Mouse (Mus musculus) B cell, adult 2 months (primary cell): ENCODE measurements around the gene Med29.
A peak's percentile ranks its signal among the peaks of the same experiment; 100 is the strongest.

Experiments used
- DNase-seq, 2 experiments: peaks; one replicate each; pipeline ENCODE4 v3.0.0; 2022

The Med29 gene

DNA sequence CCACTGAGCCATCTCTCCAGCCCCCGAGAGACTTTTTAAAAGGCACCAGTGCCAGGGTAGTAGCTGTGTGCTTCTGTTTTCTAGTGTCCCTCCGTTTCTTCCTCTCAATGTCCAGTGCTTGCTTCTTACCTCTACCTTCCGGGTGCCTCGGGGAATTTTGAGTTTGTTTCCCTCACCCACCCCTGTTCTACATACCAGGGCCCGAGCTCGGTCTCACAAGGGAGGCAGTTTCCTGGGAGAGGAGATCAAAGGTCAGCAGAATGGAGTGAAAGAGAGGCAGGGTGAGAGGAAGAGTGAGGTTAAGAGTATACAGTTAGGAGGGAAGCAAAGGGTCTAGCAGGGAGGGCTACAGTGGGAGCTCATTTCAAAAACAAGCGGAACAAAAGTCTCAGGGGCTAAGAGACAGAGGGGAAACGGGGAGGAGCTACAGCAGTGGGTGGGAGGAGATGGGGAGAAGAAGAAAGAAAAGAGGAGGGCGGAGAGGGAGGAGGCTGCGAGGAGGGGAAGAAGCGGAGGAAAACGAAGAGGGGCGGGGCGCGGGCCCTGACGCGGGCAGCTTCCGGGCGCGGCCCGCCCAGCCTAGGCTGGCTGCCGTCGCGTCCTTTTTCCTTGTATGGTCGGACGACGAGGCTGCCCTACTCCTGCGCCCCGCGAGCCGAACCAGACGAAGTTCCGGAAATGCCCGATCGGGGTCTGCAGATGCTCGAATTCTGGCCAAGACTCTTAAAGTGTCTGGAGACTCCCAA, 17.2 kb downstream of the Med29 start:
- peak; percentile 93 to 94 for DNase-seq

DNA sequence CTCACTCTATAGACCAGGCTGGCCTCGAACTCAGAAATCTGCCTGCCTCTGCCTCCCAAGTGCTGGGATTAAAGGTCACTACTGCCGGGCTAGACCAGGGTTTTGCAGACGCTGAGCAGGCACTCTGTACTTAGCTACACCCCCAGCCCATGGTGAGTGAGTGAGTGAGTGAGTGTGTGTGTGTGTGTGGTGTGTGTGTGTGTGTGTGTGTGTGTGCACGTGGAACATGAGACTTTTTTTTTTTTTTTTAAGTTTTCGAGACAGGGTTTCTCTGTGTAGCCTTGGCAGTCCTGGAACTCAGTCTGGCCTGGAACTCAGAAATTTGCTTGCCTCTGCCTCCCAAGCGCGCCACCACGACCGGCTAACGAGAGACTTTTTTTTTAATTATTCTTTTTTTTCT, 17.9 kb downstream of the Med29 start:
- DNase-seq: no peak

- peak in 1 of 2 experiments; percentile 24 for DNase-seq
Observed at GRCm38 (mm10) chr7:28373891-28374495, 18.5 kb downstream of the Med29 start.

GRCm38 (mm10) chr7:28373131-28373581, 19.4 kb downstream of the Med29 start:
- peak; percentile 88 to 89 for DNase-seq

DNA sequence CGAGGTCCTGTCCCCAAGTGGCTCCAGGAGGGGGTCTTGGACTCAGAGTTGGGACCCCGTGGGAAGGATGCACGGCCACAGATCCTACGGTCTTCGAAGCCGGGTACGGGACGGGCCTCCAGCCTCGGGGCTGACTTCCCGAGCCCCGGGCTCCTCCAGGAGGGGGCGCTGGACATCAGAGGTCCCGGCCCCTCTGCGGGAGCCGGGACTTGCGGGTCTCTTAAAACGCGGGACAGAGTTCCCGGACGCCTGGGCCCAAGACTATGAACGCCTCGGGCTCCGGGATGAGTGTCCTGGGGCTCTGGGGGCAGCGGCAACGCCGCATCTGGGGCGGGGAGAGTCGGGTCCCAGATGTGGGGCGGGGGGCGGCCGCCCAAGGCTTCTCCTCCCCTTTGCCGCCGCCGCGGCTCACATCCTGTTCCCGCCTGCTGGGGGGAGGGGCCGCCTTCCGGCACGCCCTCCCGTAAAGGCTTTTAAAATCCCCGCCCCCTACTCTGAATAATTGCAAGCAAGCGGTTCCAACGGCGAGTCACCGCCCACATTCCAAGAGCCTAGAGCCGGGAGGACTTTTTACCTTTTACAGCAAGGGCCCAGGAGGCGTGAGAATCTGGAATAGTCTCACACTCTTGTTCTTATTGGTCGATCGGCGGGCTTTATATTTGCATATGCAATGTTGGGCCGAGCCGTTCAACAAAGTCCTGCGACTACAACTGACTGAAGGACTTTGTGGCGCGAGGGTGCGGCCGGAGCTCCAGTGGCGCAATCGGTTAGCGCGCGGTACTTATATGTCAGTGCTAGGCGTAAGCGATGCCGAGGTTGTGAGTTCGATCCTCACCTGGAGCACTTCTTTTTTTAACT, 20.0 kb downstream of the Med29 start, which contains the start of gene Plekhg2:
Gene Plekhg2, minus strand, starts transcription at position 349 of the 858 bp plus-strand sequence.
- DNase-seq: peak; percentile 98

GRCm38 (mm10) chr7:28371514-28371989, 21.0 kb downstream of the Med29 start:
- peak; percentile 51 to 52 for DNase-seq

GRCm38 (mm10) chr7:28370977-28371513, 21.5 kb downstream of the Med29 start:
- DNase-seq: peak in 1 of 2 experiments; percentile 13

DNA sequence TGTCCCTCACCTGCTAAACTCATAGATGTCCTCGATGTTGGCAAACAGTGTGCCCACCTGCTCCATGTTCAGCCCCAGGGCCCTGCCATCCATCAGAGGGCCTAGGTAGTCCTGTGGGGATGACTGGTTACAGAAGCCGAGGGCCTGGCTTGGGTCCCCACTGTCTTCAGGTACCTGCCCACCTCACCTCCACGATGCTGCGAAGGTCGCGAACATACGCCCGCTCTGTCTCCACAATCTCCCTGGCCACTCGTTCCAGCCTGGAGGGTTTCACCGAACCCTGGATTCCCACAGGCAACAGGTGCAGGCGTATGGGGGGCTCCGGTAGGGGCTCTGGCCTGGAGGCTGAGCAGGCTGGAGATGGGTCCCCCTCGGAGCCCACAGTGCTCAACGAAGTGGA, 22.5 kb downstream of the Med29 start:
- DNase-seq: no peak

DNA sequence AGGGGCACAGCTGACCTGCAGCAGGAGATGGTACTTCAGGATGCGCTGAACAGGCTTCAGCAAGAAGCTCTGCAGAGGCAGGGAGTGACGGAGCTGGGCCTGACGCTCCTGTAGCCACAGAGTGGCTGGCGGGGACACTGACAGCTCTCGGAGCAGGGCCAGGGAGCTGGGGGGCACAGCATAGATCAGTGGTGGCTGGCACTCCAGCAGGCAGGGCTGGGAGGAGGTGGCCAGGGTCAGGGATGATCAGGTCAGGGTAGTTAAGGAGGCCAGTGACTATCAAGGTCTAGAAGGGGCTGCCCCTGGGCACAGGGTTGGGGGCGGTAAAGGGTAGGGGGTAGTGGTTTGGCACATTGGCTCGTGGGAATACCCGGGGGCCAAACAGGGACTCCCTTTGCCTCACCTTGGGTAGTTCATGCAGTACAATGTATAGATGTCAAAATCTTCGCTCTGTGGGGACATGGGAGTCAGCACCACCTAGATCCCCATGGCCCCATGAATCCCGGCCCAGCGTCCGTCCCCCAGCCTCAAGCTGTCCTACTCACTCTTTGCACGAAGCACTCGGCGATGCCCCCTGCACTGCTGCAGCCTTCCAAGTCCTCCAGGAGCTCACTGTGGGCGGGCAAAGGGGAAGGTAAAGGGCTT, 24.1 kb downstream of the Med29 start:
- no peak for DNase-seq

GRCm38 (mm10) chr7:28367663-28368275, 24.7 kb downstream of the Med29 start:
- DNase-seq: no peak

- no peak for DNase-seq
Observed at GRCm38 (mm10) chr7:28362441-28363060, 30.0 kb downstream of the Med29 start.

DNA sequence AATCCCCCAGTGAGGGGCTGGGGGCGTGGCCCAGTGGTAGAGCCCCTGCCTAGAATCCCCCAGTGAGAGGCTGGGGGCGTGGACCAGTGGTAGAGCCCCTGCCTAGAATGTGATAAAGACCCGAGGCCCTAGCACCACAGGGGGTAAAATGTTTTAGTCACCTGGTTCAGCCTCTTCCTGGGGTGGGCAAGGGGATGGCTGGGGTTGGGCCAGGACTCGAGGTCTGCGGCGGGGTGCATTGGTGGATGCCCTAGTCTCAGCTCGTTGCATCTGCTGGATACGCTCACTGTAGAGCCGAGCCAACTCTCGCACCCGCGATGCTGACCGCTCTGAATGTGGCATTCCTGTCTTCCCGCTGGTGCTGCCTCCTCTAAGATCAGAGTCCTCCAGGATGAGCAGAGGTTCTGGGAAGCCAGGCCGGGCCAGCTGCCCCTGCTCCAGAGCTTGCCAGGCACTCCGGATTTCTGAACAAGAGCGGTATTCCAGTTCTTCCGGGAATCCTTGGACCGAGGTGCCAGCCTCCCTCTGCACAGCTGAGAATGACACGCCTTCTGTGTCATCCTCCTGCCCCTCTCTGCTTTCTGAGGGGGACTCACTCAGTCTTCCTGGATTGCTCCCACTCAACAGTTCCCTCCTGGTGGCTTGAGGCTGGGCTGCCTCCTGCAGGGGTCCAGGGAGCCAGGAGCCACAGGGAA, 30.7 kb downstream of the Med29 start:
- DNase-seq: no peak

DNA sequence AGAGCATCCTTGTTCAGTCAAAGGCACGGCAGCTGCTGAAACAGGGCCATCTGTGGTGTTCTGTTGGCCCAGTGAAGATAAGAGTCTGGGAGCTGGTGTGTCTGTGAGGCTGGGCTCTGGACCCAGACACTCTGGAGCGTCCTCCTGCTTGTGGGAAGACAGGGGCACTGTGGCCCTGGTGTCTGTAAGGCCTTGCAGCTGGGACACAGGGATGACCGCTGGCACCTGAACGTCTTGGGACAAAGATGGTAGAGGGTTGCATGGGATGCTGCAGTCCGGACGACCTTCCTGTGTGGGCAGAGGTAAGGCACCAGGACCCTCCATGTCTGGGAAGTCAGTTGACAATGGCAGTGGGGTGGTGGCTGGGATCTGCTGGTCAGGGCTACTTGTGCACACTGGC, 32.2 kb downstream of the Med29 start:
- DNase-seq: no peak

- DNase-seq: no peak
Observed at GRCm38 (mm10) chr7:28359854-28360253, 32.7 kb downstream of the Med29 start.

DNA sequence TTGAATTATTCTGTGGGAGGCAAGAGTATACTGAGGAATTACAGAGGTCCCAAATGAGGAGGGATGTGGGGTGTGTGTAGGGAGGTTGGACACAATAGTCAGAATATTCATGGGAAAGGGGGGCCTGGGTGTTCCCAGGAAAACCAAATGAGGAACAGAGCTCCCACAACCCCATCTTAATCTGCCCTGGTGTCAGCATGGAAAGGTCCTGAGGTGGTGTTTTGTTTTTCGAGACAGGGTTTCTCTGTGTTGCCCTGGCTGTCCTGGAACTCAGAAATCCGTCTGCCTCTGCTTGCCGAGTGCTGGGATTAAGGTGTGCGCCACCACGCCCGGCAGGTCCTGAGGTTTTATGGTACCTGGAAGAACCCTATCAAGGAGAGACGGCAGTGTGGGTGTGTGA, 34.1 kb downstream of the Med29 start:
- no peak for DNase-seq

GRCm38 (mm10) chr7:28357984-28358383, 34.5 kb downstream of the Med29 start:
- DNase-seq: no peak

- no peak for DNase-seq
Observed at GRCm38 (mm10) chr7:28356981-28357380, 35.5 kb downstream of the Med29 start.

DNA sequence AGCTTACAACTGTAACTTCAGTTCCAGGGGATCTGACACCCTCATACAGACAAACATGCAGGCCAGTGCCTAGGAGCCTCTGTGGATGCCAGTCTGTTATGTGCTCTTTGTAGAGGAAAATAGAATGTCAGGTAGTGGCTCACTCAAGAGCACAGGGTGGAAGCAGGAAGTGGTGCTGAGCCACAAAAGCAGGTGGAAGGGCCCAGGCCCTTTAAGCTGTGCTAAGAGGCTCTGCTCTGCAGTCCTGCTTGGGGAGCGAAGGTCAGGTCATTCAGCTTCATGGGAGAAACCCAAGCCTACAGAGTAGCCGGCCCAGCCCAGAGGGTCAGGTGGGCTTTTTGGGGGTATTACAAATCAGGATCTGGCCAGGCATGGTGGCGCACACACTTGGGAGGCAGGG, 37.3 kb downstream of the Med29 start:
- peak in 1 of 2 experiments; percentile 21 for DNase-seq

DNA sequence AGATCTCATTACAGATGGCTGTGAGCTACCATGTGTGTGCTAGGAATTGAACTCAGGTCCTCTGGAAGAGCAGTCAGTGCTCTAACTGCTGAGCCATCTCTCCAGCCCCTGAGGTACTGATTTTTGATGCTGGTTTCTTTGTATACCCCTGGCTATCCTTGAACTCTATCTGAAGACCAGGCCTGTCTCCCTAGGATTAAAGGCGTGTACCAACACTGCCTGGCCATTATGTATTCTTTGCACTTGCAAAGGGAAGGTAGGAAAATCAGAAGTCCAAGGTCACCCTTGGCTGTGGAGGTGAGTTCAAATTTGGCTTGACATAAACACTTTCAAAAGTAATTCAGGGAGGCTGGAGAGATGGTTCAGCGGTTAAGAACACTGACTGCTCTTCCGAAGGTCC, 37.9 kb downstream of the Med29 start:
- DNase-seq: no peak

GRCm38 (mm10) chr7:28354113-28354581, 38.4 kb downstream of the Med29 start:
- no peak for DNase-seq

GRCm38 (mm10) chr7:28353267-28353666, 39.2 kb downstream of the Med29 start:
- DNase-seq: peak in 1 of 2 experiments; percentile 26
